Mouse (Mus musculus) bone marrow macrophage, adult 2 months (primary cell): ENCODE measurements around the gene Rab3a. TPM values are rescaled to one million over a fixed set of nuclear protein-coding genes. Genes with fewer than 3 reads are reported as not detected.

ENCODE experiments used
- H3K27ac ChIP-seq: 2 replicates; pipeline ENCODE4 v1.5.1; 2012; ENCODE audit warnings: low read depth, low read length; ENCODE audit not compliant: insufficient read depth
- H3K4me1 ChIP-seq: 2 replicates; pipeline ENCODE4 v1.6.1; 2012; ENCODE audit warnings: low read length; ENCODE audit not compliant: control insufficient read depth, insufficient read depth
- H3K4me3 ChIP-seq: 2 replicates; pipeline ENCODE4 v1.5.1; 2012; ENCODE audit warnings: mild to moderate bottlenecking, low read length, moderate library complexity; ENCODE audit not compliant: insufficient read depth
- CTCF ChIP-seq: IDR thresholded peaks from 2 replicates; pipeline ENCODE4 v1.5.1; 2012; ENCODE audit warnings: low read depth, mild to moderate bottlenecking, low read length, moderate library complexity
- POLR2A ChIP-seq: IDR thresholded peaks from 2 replicates; pipeline ENCODE4 v1.6.1; 2012; ENCODE audit warnings: mild to moderate bottlenecking, low read depth, low read length, borderline replicate concordance
- polyA plus RNA-seq: library from polyadenylated mRNA; stranded (reverse); fragments of >200 nt; gene quantifications from 2 replicates; pipeline ENCODE4 v1.2.4, GENCODE M21; 2012; ENCODE audit not compliant: missing spikeins, insufficient read depth, insufficient read length

Gene Rab3a
- polyA plus RNA-seq, 1 experiment, result 9.4 TPM

- TF ChIP-seq POLR2A, result no peak
- TF ChIP-seq CTCF, result no peak
- Histone ChIP-seq H3K4me3 (peak overlapping the region; percentile 67), H3K27ac (peak overlapping the region; percentile 76), H3K4me1 (peaks cover 42% of the 10 kb centered on the region)
These were observed 10.8 kb downstream of the Rab3a start for GRCm38 (mm10) chr8:70765329-70765728.

- peaks cover 42% of the 10 kb centered on the region for H3K4me1 ChIP-seq
- peak overlapping the region; percentile 67 for H3K4me3 ChIP-seq
- TF ChIP-seq POLR2A, result no peak
- no peak; the same call in 1 of the 2 replicates for TF ChIP-seq CTCF
- peak overlapping the region; percentile 76 for H3K27ac ChIP-seq
These were observed 11.5 kb downstream of the Rab3a start for GRCm38 (mm10) chr8:70765838-70766570.

- H3K4me1 ChIP-seq, result peaks cover 35% of the 10 kb centered on the region
- peak overlapping the region; percentile 76 for H3K27ac ChIP-seq
- H3K4me3 ChIP-seq, result peak overlapping the region; percentile 67
- TF ChIP-seq POLR2A (peak; percentile 58; the same call in 1 of the 2 replicates), CTCF (no peak)
These were observed 12.3 kb downstream of the Rab3a start for GRCm38 (mm10) chr8:70766571-70767440.

- Histone ChIP-seq H3K27ac (peak overlapping the region; percentile 76), H3K4me1 (peaks cover 28% of the 10 kb centered on the region), H3K4me3 (no peak overlapping the region)
- TF ChIP-seq POLR2A (no peak), CTCF (no peak)
These were observed 13.0 kb downstream of the Rab3a start for GRCm38 (mm10) chr8:70767503-70767902.

GRCm38 (mm10) chr8:70768231-70768776 is 13.8 kb downstream of the Rab3a start:
- peaks cover 27% of the 10 kb centered on the region for H3K4me1 ChIP-seq
- no peak for TF ChIP-seq CTCF
- TF ChIP-seq POLR2A, result no peak
- H3K4me3 ChIP-seq, result no peak overlapping the region
- peak overlapping the region; percentile 76 for H3K27ac ChIP-seq

- no peak for TF ChIP-seq CTCF
- no peak for TF ChIP-seq POLR2A
- Histone ChIP-seq H3K27ac (peak overlapping the region; percentile 50), H3K4me3 (no peak overlapping the region), H3K4me1 (peaks cover 27% of the 10 kb centered on the region)
These were observed 14.5 kb downstream of the Rab3a start for GRCm38 (mm10) chr8:70768956-70769355.

- TF ChIP-seq CTCF (peak; percentile 93), POLR2A (no peak)
- Histone ChIP-seq H3K27ac (peak overlapping the region; percentile 50), H3K4me1 (peaks cover 27% of the 10 kb centered on the region), H3K4me3 (no peak overlapping the region)
These were observed 14.9 kb downstream of the Rab3a start for GRCm38 (mm10) chr8:70769359-70769758.

- Histone ChIP-seq H3K4me1 (peaks cover 23% of the 10 kb centered on the region), H3K4me3 (no peak overlapping the region), H3K27ac (no peak overlapping the region)
- TF ChIP-seq CTCF (no peak), POLR2A (no peak)
These were observed 15.4 kb downstream of the Rab3a start for GRCm38 (mm10) chr8:70769858-70770257.

- H3K4me3 ChIP-seq, result no peak overlapping the region
- no peak overlapping the region for H3K27ac ChIP-seq
- peaks cover 29% of the 10 kb centered on the region for H3K4me1 ChIP-seq
- no peak for TF ChIP-seq POLR2A
- TF ChIP-seq CTCF, result no peak
These were observed 16.3 kb downstream of the Rab3a start for GRCm38 (mm10) chr8:70770748-70771147.

- no peak overlapping the region for H3K4me3 ChIP-seq
- H3K27ac ChIP-seq, result no peak overlapping the region
- no peak for TF ChIP-seq CTCF
- TF ChIP-seq POLR2A, result no peak
- H3K4me1 ChIP-seq, result peaks cover 30% of the 10 kb centered on the region
These were observed 16.7 kb downstream of the Rab3a start for GRCm38 (mm10) chr8:70771217-70771616.
